Mouse (Mus musculus): ENCODE results near the gene Gm20605.
"Not testable (repeated sequence)": the region's sequence is repeated elsewhere in the genome, so short reads cannot be mapped to it uniquely, and the experiment has no call there.

Gm20605 gene

DNA sequence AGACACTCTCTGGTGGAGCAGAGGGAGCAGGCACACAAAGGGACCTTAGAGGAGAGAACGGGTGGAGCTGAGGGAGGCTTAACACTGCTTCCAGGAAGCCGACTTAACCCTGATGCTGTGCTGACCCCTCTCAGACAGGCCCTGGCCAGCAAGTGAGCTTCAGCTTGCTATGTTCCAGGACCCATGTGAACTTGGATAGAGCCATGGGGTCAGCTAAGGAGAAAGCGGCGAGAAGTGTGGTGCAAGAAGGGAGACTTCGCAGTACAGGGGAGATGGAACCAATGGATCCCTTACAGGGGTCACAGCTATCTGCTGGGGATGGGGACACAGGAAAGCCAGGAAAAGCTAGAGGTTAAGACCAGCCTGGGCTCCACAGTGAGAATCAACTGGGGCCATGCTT lies 15.9 kb upstream of the Gm20605 start:
- in situ Hi-C loops (cut with MseI, MboI) = no loop called here

DNA sequence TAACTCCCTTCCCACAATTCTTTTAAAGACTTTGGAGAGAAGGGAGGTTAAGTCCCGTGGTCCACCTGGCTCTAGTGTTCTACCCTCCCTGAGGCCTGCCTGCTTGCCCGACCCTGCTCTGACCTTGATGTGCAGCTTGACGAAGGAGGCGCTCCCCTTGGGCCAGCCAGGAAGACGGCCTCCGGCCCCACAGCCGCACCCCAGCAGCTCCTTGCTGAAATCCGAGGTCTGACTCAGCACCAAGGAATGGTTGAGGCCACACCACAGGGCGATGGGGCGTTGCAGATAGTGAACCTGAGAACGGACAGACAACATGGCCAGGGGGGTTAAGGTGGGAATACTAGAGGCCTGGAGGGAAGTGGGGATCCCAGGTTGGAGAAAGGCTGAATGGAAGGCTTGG lies 15.4 kb upstream of the Gm20605 start, which contains the start of gene Pcolce:
Gene Pcolce (minus strand): TSS at position 235 of the 400 bp plus-strand sequence.
- in situ Hi-C loops (cut with MseI, MboI) = no loop called here

DNA sequence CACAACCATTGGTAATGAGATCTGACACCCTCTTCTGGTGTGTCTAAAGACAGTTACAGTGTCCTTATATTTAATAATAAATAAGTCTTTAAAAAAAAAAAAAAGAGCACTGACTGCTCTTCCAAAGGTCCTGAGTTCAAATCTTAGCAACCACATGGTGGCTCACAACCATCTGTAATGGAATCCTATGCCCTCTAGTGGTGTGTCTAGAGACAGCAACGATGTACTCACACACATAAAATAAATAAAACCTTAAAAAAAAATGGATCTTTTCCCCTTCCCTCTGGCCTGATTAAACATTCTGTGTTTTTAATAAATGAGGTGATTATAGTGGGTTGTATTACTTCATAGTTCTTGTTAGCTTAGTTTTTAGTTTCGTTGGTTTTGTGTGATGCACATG lies 14.1 kb upstream of the Gm20605 start:
- in situ Hi-C loops (cut with MseI, MboI) = not testable (repeated sequence)

DNA sequence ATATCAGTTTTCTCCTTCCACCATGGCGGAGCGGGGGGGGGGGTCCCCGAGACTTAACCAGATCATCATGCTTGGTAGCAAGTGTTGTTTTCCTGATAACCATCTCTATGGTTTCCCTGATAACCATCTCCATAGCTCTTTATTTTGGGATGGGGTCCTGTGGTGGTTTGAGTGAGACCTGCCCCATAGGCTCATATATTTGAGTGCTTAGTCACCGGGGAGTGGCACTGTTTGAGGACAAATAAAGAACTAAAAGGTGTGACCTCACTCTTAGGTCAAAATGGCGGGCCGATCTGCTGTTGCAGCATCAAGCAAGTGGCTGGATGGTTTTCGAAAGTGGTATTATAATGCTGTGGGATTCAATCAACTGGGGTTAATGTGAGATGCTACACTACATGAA lies 13.6 kb upstream of the Gm20605 start:
- in situ Hi-C loops (cut with MseI, MboI) = no loop called here

DNA sequence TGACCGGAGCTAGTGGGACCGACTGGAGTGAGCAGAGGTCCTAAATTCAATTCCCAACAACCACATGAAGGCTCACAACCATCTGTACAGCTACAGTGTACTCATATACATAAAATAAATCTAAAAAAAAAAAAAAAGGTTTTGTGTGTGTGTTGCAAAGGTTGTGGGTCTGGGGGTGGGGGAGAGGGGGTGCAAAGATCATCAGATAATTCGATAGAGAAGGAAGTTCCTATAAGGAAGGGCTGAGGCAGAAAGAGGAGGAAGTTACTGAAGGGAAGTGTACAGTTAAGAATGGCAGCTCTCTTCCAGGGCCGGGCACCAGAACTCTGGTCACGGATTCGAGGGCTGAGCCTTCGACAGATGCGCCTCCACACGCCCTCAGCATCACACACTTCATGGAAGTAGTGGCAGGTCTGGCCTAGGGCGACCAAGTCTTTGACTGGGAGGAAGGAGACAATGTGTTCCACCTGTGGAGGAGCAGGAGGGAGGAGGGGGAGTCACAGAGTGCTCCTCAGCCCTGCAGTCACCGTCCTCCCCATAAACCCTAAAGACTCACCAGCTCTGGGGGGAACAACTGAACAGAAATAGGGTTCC lies 4.9 kb upstream of the Gm20605 start:
- in situ Hi-C loops (cut with MseI, MboI) = no loop called here

DNA sequence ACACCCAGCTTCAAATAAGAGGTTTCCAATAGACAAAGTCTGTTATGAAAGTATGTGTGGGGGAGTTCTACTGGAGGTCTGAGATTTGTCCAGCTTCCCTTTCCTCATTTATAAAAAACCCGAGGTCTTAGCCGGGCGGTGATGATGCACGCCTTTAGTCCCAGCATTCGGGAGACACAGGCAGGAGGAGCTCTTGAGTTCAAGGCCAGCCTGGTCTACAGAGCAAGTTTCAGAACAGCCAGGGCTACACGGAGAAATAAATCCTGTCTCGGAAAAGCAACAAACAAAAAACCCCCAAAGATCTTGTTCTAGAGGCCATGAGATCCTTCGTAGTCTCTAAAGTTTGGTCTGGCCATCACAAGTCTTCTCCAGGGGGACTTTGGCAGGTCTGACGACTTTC lies 984 bp upstream of the Gm20605 start:
- in situ Hi-C loops (cut with MseI, MboI) = no loop called here

DNA sequence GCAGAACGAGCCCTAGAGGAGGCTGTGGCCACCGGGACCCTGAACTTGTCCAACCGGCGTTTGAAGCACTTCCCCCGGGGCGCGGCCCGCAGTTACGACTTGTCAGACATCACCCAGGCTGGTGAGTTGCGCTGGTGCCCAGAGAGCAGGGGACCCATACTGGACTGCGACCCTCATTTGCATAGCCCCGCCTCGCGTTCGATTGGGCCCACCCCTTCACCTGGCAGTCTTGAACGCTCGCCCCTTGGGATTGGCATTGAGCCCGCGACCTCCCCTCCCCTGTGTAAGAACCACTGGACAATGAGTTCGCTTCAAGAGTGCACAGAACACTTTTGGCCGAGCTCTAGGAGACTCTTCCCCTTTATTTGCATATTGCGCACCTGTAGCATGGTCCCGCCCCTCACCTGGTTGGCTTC lies 339 bp downstream of the Gm20605 start:
- in situ Hi-C loops (cut with MseI, MboI) = no loop called here

DNA sequence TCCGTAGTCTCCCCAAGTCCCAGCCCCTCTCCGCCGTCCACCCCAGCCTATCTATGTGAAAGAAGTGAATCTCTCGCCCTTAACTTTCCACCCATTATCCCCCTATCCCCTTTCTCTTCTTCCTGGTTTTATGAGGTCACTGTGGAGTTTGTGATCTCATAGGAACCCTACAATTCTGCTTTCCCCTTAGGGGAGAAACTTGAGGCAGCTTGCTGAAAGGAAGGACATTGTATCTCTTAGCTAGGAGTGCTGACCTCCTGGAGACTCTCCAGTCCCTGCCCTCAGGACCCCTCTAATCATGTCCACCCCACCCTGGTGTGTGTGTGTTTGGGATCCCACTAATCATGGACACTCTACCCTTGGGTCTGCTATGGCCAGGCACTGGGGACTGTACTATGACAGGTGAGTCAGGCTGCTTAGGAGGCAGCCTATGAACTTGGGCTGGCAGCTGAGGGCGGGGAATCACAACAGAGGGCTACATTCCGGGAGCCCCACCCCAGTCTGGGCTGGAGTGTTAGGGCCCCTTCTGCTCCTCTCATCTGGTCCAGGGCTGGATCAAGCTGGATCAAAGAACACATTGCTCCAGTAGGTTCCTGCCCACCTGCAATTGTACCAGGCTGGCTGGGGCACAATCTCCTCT lies 1.1 kb downstream of the Gm20605 start:
- in situ Hi-C loops (cut with MseI, MboI) = no loop called here

DNA sequence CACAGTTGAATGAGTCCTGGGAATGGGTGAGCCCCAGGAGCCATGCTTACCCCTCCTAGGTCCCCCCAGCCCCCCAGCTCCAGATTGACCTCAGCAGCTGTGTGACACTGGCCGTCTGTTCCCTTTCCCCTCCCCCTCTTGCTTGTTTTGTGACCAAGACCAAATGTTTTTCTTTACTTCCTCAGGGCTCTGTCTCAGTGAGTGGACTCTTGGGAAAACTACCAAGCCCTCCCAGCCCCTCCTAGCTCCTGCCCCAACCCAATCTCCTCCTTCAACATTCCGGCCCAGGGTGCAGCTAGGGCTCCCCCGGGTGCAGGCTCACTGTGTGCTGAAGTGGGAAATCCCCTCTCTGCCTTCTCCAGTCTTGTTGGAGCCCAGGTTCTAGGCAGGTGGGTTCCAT lies 1.6 kb downstream of the Gm20605 start:
- in situ Hi-C loops (cut with MseI, MboI) = no loop called here

DNA sequence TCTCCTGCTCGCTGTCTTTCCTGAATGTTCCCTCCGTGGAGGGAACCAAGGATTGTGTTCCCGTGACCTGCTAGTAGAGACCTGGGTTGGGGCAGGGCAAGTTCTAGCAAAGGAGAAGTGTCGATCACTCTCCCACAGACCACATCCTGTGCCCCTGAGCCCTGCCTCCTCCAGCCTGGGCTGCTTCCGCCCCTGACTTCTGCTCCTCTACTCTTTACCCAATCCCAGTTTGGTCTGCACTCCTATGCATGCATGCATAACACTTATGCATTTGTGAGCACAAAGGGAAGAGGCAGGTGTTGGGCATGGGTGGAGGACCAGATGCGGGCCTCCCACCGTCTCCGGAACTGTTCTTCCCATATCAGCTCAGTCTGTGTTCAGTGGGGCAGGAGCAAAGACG lies 2.2 kb downstream of the Gm20605 start:
- in situ Hi-C loops (cut with MseI, MboI) = no loop called here

DNA sequence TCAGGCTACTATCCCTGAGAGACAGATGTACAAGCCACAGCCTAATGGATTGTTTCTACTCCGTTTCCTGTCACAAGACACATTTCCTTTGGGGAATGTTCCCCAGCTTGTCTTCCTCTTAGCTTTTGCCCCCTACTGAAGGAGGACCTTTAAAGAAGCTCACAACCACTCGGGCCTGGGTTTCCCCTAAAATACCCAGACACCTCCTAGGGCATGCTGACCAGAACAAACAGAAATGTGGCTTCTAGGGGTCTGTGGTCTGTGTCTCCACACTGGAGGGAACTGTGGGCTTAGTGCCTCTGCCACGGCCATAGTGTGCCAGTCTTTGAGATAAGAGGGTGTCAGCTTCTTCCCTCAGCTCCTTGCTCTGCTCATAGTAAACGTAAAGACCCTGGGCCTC lies 2.6 kb downstream of the Gm20605 start:
- in situ Hi-C loops (cut with MseI, MboI) = no loop called here

DNA sequence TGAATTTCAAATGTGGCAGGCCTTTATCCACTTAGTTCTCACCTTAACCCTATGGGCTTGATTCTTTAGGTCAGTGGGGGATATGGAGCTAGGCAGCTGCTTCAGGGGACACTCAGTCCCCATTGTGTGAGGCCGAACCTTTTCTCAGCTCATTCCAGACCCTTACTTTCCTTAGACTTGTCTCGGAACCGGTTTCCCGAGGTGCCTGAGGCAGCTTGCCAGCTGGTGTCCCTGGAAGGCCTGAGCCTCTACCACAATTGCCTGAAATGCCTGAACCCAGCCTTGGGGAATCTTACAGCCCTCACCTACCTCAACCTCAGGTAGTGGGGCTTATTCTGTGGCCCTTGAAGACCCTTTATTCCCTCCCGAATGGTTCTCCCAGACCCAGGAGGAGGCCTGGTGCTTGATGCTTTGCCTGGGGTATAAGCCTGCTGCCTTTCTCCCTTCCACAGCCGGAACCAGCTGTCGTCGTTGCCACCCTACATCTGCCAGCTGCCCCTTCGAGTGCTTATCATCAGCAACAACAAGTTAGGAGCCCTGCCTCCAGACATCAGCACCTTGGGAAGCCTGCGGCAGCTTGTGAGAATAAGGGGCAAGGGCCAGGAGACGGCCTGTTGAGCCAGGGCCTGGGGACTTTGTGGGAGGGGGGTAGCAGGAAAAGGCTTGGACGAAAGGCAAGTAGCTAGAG lies 4.6 kb downstream of the Gm20605 start:
- in situ Hi-C loops (cut with MseI, MboI) = no loop called here

DNA sequence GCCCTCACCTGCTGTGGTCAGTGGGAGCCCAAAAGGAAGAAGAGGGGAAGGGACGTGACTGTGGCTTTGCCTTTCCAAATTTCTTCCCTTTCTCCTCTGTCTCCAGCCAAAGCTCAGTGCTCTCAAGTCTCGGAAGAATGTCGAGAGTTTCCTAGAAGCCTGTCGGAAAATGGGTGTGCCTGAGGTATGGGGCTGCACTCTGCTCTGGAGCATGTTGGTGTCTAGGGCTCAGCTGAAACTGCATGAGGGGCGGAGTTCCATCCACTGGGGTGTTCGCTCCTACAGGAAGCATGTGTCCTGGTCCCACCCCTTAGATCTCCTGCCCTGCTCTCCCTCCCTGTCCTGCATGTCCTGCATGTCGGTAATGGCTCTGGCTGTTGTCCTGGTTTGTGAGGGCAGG lies 10.5 kb downstream of the Gm20605 start:
- in situ Hi-C loops (cut with MseI, MboI) = no loop called here

DNA sequence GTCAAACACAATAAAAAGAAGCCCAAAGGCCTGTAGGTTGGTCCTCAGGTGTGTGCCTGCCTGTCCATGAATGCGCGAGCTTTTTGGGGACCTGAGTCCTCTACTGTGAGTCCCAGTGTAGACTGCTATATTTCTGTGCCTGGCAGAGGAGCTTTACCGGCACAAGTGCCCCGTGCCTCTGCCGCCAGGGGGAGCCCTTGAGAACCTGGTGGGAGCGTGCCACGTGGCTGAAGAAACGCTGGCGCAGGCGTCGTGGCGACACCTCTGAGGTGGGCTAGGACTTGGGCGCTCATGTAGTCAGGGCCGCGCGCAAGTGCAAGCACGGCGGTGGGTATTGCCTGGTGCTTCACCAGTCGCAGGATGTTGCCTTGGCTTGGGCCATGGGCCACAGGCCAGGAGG lies 12.1 kb downstream of the Gm20605 start, which contains the start of gene Sap25:
Gene Sap25 (plus strand): TSS at position 281 of the 400 bp plus-strand sequence.
- in situ Hi-C loops (cut with MseI, MboI) = no loop called here

DNA sequence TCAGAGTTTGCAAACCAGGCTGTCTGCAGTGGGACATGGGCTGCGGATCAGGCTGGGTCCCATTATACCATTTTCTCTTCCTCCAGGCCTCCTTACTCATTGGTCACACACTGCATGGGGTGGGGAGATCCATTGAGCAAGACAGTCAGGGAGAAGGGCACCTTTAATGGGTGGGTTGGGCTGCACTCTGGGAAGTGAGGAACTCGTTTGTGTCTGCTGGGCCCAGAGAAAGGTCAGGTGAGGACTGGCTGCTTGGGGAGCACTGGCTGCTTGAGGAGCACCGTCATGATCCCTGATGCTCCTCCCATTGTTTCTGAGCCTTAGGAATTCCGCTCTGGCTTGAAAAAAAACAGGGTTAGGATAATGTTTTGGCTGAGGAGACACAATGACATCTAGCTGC lies 13.9 kb downstream of the Gm20605 start:
- in situ Hi-C loops (cut with MseI, MboI) = no loop called here

DNA sequence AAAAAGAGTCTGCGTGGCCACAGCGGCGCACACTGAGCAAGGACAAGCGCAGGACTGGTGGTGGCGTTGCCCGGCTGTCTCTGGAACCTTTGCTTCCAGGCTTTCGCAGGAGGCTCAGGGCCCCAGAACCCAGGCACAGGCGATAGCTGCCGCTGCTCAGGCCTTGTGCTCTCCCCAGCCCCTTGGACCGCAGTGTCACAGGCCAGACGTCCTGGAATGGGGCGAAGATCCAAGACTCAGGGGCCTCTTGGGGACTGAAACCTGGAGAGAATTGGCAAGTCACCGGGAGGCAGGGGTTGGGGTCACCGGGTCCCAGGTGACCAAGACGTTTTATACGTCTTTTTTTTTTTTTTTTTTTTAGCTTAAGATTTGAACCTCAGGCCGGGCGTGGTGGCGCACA lies 15.5 kb downstream of the Gm20605 start:
- in situ Hi-C loops (cut with MseI, MboI) = no loop called here

DNA sequence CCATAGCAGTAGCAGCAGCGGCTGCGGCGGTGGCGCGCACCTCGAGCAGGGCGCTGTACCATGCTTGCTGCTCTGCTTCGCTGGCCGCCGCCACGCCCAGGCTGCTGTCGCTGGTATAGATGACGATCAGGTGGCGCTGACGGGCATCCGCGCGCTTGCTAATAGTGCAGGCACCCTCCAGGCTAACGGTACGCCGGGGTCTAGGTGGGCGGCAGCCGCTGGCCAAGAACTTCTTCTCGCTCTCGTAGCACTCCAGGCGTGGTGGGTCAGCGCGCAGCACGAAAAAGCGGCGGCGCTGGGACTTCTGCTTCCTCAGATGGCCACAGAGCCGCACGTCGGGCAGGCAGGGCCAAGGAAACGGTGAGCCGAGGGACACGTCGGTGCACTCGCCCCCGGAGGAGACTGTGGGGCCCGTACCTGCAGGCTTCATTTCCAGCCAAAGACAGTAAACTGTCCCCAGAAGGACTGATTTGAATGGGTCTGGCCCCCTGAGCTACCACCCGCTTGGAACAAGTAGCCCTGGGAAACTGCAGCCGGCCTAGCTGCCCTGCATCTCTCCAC lies 16.2 kb downstream of the Gm20605 start:
- in situ Hi-C loops (cut with MseI, MboI) = no loop called here

DNA sequence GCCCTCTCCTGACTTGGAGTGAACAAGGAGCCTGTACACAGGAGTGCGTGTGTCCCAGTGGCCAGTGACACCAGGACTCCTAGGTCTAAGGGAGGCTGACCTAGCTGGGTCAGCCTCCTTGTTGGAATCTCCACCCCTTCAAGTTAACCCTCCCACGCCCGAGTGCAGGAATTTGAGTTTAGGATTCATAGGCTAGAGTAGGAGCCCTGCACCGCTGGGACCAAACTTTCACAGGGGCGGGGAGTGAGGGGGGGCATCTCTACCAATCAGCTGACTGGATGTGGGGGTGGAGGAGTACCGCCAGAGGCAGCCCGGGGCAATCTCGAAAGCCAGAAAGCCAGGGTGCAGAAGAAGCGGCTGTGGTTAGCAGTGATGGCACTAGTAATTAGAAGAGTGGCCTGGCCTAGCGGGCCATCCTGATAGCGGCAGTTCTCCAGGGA lies 16.7 kb downstream of the Gm20605 start, which contains the start of gene Irs3:
Gene Irs3 (minus strand): TSS at position 63 of the 440 bp plus-strand sequence.
- in situ Hi-C loops (cut with MseI, MboI) = no loop called here

DNA sequence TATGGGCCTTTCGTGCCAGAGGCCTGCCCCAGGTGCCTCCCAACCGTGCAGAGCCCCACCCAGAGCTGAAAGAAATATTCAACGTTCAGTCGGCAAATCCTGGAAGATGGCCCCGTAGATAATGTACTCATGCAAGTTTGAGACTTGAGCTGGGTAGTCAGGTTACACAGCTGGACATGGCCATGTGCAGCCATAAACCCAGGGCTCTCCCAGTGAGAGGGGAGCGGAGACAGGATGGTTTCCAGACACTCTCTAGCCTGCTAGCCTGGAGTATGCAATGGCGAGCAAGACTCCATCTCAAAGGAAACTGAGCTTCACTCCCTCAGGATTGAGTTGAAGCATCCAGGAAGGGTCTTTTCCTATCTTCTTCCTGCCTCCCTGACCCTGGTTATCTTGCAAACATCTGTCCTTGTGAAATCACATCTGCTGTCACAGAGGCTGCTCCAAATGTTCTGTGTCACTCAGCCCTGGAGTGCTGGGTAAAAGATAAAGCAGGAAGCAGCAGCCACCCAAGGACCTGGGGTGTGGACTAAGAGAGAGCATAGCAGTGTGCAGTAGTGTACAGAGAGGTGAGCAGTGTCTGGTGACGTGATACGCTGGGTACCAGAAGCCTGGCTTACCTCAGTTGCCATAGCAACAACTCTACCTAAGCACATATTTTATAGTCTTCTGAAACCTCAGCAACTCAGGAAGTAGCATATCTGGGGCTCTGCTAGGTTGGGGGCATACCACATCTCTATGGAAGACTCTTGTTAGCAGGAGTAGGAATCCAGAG lies 19.0 kb downstream of the Gm20605 start:
- in situ Hi-C loops (cut with MseI, MboI) = no loop called here

DNA sequence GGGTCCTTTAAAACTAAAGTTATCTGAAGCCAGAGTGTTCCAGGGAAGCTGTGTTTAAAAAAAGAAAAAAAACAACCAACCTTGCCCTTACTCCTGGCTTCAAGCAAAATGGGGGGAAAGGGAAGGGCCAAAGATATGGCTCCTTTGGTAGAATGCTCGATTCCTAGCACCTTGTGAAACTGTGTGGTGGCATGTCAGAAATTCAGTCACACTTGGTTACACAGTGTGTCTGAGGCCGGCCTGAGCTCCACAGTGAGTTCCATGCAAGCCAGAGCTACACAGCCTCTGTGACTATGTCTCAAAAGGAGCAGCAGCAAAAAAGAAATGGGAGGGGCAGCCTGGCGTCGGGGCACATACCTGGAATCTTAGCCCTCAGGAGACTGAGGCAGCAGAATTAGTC lies 20.3 kb downstream of the Gm20605 start:
- in situ Hi-C loops (cut with MseI, MboI) = no loop called here

DNA sequence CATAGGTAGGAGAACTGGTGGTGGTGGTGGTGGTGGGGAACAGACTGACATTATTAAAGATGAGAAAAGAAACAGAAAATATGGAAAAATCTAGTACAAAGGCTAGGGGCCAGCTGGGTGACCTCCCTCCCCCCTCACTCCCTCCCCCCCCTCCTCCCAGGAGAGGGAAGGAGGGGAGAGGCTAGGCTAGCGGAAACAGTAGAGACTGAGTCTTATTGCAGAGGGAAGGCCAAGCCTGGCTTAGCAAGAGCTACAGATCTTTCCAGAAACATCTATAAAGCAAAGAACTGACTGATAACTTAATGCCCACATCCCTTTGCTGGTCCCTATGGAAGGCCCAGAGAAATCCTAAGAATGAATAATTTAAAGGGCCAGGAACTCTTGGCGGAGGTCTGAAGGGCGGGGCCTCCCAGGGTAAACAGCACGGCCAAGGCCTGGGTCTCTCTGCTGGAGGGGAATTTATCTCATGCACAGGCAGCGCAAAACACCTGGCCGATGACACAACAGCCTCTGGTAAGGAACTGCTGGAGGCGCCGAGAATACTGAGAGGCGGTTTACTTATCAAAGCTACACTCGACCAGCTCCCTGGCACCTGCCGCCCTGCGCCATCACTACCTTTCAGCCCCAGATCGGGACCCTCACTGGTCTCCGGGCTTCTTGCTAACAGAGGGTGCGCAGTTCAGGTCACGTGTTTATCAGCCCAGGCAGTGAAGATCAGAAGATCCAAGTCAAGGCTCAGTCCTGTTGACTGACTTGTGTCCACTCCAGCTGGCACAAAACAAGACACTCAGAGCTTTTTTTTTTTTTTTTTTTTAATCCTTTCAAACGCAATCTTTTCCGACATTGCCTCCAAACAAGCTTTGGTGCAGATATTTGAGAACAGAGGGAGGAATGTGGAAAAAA lies 20.9 kb downstream of the Gm20605 start:
- in situ Hi-C loops (cut with MseI, MboI) = no loop called here

Data from mouse trophoblast stem cell (cell line).